Mouse (Mus musculus) T-helper 1 cell (primary cell): ENCODE measurements around the gene Gm49369.

ENCODE experiments used
- in situ Hi-C: fragments of 300-600 bp; cut with MboI, MseI; formaldehyde crosslinking; loops from one replicate; pipeline ENCODE4 v1.15.1; 2025; ENCODE audit warnings: high pct_unique_total_duplicates

The Gm49369 gene

DNA sequence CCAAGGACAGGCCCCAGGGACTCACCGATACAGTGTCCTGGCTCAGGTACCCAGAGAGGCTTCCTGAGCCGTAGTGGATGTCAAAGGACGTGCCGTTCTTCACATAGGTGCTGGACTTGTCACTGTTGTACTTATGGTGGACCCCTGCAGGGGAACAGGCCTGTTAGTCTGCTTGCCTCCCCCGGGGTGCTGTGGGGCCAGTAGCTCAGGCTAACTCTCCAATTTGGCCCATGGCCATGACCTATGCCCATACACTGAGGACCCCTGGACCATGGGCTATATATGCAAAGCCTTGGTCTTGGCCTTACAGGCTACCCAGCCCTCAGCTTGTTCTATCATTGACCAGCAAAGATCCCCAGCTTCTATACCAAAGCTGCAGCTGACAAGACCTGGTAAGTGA is at the start of gene Gm49369:
Gene Gm49369, minus strand, starts transcription at position 101 of the 400 bp plus-strand sequence.
- in situ Hi-C loops, result loop anchor here (10.0 kb wide), 1 partner anchor 908 kb away; the partner anchor contains the start of genes Polr2l and Tspan4

DNA sequence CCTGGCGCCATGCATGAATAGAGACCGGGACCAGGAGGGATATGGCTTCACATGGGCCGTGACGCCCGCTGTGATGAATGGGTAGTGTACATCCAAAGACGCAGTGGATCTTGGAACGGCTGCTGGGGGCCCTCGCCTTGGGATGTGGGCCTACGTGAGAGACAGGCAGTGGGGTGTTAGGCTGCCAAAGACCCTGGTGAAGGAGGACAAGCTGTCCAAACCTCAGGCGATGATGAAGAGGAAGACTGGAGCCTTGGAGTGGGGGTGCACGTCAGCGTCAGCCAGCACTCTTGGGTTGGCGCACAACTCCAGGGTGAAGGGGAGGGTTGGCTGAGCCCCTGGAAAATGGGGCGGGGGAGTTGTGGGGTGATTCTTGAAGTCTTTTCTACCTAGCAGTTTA is 48.6 kb upstream of the Gm49369 start:
- in situ Hi-C loops, result loop anchor here (5.0 kb wide), 1 partner anchor 94 kb away; no protein-coding TSS in a partner anchor

DNA sequence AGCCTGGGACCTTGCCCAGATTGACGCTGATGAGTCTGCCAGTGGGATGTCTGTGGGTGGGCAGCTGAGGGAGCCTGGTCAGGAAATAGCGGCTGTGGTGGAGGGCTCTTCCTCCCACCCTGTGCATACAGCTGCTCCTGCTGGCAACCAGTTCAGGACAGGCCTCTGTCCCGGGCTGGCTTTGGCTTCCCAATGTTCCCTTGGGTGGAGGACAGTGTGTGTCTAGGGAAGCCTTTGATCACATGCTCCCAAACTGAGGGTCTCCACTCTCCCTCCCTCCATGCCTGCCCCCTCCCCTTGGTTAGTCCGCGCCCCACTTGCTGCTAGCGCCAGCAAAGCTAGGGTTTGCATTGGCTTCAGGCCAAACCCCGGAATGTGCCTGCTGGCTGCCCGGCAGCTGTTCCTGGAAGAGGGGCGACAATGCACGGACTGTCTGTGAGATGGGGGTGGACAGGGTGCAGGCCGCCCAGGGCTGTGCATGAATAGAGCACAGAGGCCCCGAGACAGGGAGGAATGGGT is 47.8 kb upstream of the Gm49369 start:
- in situ Hi-C loops, result loop anchor here (5.0 kb wide), 1 partner anchor 93 kb away; no protein-coding TSS in a partner anchor

DNA sequence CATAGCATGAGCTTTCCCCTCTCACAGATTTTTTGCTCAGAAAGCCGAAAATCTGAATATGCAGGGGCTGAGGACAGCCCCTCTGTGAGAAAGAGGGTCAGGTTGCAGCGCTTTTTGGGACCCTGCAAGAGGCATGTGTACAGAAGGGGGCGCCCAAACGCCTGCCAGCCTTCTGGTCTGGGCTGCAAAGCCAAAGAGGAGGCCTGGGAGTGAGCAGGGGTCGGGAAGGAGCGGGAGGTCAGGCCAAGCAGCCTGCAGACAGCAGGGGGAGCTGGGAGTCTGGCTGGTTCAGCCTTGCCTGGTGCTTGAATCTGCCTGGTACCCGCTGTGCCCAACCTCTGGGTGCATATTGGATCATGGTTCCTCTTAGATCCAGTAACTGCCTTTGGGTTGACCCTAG is 45.7 kb upstream of the Gm49369 start:
- in situ Hi-C loops, result no loop called here

DNA sequence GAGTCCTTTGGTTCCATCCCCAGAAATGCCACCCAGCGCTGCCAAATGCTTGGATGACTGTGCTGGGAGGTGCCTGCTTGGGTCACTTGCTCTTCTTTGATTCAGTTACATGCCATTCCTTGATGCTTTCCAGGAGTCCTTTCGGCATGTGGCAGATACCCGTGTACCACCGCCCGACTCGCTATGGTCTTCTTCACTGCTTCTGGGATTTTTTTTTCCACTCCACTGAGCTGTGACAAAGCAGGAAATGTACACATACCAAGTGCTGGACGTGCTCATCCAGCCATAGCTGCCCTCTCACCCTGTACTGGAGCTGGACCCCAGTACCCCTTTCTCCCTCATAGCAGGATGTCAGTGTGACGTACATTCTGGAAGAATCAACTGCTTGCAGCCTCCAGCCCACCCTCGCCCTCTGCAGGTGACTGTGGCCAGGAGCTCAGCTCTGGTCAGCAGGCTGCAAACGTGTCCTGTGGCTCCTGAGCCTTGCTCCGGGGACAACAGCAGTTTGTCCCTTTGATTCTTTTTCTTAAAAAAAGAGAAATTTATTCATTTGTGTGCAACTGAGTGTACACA is 43.3 kb upstream of the Gm49369 start:
- in situ Hi-C loops, result no loop called here

DNA sequence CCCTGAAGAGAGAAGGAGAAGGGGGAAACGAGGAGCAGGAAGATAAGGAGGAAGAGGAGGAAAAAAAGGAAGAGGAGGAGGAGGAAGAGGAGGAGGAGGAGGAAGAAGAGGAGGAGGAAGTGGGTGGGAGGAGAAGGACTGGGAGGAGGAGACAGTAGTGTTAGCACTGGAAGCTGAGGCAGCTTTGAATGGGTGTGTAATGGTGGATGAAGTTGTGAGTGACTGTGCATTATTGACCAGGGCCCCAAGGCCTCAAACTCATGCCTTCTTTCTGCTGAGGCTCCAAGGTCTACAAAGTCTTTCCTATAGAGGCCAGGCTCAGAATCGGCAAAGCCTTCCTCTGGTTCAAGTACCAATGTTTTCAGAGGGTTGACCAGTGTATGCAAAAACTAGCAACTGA is 39.4 kb upstream of the Gm49369 start:
- in situ Hi-C loops, result no loop called here

DNA sequence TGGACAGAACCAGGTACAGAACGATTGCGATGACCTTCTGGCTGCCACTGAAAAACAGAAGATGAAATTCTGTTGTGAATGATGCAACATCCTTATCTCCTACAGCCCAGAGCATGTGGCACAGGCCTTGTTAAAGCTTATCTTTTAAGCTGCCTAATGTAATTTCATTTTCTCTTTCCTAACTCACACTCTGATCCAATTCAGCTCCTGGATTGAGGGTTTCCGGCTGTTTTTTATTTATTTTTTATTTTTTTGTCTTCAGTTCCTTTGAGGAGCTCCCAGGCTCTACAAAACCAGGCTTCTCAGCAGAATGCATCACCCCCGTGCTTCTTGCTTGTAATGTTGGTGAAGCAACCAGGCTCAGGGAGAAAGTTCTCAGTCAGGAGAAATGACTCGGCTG is 37.4 kb upstream of the Gm49369 start:
- in situ Hi-C loops, result no loop called here

DNA sequence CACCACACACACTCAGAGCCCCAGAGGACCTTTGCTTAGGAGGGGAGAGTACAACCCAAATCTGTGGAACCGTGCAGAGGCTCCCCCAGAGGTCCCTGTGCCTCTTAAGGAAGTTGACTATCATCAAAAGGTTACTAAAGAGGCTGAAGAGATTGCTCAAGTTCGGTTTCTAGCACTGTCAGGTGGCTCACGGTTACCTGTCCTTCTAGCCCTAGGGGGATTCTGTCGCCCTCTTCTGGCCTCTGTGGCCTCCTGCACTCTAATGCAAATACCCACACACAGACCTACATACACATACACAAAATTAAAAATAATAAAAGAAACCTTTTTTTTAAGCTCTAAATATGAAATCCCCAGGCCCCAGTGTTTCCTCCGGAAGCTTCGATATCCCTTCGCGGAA is 36.2 kb upstream of the Gm49369 start:
- in situ Hi-C loops, result no loop called here

DNA sequence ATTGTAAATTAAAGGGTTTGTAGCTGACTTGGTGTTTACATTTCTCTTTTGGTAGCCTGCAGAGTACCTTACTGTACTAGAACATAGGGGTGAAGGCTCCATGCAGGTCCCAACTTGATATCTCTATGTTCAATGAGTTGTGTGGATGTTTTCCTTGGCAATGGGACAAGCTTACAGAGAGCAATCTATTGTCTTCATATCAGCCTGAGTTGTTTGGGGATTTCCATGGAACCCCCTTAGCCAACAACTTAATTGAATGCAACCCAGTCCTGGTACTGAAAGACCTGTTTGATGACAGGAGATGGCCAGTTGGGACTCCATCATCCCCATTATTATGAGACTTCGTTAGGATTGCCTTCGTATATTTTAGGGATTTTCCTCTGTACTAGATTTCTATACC is 35.6 kb upstream of the Gm49369 start:
- in situ Hi-C loops, result no loop called here

DNA sequence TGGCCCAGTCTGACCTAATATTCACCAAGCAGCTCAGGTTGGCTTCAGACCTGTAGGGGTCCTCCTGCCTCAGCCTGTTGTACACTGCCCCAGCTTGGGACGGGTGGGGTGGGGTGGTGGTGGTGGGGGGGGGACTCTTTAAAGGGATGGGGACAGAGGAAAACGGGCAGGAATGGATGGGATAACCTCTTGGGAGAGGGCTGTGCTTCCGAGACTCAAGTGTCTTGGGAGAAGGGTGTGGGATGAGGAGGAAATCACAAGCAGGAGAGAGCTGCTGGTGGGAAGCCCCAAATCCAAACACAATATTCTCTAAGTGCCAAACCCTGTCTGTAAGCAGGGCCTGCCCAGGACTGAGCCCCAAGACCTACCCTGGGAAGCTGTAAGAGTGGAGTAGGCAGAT is 33.8 kb upstream of the Gm49369 start:
- in situ Hi-C loops, result no loop called here

DNA sequence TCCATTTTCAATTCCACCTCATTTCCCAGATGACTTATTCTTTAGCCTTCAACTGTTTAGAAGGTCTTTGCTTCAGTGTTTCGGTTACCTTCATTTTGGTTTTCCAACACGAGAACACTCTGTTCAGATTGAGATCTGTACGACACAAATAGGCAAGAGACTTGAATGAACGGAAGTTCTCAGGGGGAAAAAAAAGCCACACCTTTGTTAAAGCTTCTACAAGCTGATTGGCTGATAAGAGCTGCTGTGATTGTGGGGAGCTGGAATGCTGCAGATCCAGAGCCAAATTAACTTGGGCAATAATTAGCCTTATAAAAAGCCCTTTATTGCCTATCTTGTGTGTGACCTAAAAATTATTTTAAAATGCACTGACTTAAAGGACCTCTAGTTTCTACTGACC is 32.8 kb upstream of the Gm49369 start:
- in situ Hi-C loops, result no loop called here

DNA sequence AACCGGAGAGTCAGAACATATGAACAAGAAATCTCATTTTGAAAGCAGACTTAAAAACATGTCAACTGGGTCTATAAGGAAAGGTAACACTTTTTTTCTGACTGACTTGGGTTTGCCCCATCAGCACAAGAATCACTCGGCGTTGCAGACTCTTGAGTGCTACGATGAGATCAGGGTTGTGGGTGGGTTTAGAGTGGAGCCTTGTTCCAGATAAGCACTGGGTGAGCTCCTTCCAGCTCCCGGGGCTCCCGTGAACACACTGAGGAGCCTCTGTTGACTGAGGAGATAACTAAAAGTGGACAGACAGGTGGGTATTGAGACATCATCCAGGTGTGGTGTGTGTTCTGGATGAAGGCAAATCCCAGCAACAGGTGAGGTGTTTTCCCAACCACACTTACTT is 30.8 kb upstream of the Gm49369 start:
- in situ Hi-C loops, result no loop called here

DNA sequence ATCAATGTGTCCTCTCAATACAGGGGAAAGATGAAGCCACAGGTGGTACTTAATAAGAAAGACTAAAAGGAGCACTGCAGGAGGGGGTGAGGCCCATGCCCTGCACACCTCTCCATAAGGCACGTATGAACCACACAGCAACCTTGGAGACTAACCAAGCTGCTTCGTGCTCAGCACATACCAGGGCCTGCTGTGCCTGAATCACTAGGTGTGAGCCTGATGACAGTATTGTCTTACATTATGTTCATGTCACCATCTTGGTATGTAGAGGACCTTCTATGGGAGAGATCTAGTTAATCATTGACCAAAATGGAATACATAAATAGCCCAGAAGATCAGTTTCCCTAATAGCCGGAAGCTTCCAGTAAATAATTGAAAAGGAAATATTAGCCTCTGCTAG is 27.1 kb upstream of the Gm49369 start:
- in situ Hi-C loops, result loop anchor here (10.0 kb wide), 1 partner anchor 475 kb away; no protein-coding TSS in a partner anchor

DNA sequence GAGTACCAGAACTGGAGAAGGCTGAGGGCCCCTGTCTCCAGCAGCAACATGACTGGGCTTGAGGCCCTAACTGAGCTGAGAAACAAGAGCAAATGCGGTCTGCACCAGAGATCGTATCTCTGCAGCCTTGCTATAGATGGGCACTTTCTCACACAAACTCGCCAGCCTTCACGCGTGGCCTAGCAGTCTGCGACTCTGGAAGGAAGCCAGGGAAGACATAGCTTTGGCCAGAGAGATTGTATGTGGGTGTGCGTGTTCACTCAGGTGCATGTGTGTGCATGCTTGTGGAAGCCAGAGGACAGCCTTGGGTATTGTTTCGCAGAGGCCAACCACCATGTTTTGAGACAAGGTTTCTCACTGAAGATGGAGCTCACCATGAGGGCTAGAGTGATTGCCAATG is 26.2 kb upstream of the Gm49369 start:
- in situ Hi-C loops, result loop anchor here (10.0 kb wide), 1 partner anchor 476 kb away; no protein-coding TSS in a partner anchor

DNA sequence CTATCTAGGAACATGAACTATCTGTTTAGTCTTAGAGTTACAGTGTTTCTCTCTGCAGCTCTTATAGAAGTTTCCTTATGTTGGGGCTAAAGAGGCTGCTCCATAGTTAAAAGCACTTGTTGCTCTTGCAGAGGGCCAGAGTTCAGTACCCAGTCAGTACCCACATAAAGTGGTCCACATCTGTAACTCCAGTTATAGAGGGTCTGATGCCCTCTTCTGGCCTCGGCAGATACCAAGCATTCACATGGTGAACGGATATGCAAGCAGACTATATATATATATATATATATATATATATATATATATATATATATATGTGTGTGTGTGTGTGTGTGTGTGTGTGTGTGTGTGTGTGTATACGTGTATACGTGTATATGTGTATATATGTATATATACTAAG is 25.5 kb upstream of the Gm49369 start:
- in situ Hi-C loops, result loop anchor here (10.0 kb wide), 1 partner anchor 477 kb away; no protein-coding TSS in a partner anchor

DNA sequence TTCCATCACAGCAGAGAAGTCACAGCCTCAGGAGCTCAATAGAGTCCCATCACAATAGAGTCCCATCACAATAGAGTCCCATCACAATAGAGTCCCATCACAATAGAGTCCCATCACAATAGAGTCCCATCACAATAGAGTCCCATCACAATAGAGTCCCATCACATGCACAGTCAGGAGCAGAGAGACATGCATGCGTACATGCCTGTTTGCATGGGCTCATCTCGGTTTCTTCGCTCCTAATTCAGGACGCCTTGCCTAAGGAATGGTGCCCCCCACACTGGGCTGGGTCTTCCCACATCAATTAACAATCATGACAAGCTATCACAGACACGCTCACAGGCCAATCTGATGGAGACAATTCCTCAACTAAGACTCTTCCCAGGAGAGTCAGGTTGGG is 22.7 kb upstream of the Gm49369 start:
- in situ Hi-C loops, result loop anchor here (10.0 kb wide), 1 partner anchor 480 kb away; no protein-coding TSS in a partner anchor

DNA sequence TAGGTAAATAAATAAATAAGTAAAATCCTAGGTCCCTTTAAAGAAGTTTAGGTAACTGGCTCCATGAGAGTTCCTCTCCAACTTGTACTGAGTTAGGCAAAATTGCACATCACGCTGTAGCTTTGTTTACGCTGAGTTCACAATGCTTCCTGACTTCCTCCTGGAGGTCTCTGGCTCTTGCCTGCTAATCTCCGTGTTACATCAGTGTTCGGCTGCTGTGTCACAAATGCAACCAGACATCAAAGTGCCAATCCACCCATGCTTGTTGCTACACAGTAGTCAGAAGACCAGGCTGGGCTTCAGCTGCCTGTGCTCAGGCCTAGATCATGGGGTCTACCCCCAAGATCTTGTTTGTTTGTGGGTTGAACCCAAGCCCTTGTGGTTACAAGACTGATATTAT is 21.1 kb upstream of the Gm49369 start:
- in situ Hi-C loops, result loop anchor here (10.0 kb wide), 1 partner anchor 481 kb away; no protein-coding TSS in a partner anchor

DNA sequence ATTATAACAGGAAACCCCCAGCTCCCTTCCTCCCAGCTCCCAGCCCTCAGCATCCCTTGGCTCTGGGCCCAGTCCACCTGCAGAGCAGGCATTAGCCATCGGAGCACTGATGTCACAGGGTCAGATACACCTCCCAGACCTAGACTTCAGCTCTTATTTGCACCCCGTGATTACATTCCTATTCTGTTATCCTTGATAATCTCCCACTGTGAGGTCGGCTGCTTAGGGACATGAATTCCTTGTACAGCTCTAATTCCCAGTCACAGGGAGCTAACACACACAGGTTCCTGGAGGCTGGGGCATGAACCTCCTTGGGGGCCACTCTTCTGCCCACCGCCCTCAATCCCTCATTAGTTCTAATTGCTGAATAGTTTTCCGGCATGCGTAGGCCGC is 18.3 kb upstream of the Gm49369 start:
- in situ Hi-C loops, result loop anchor here (10.0 kb wide), 1 partner anchor 484 kb away; no protein-coding TSS in a partner anchor

DNA sequence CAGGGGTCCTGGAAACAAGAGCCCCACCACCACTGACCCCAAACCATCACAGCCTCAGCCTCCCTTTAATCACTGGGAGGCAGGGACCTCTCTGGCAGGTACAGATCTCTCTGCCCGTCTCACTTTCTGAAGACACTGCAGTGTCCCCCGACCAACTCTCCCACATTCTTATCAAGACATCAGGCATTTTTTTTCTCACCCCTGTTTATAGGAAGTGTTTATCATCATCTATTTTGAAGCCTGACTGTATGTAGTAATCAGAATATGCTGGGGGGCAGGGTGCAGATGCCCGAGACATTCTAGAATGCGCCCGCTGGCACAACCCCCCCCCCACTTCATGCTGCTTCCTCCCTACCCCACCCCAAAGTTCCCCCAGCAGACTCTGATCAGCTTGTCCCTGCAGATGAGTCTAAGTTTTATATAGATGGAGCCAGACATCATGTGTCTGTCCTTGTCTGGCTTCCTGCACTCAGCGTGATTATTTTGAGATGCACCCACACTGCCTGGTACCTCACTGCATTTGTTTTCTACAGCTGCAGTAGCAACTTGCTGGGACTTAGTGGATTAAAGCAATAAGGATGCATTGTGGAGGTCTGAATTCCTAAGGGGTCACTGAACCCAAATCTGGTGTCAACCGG is 17.8 kb upstream of the Gm49369 start:
- in situ Hi-C loops, result loop anchor here (10.0 kb wide), 1 partner anchor 485 kb away; no protein-coding TSS in a partner anchor

DNA sequence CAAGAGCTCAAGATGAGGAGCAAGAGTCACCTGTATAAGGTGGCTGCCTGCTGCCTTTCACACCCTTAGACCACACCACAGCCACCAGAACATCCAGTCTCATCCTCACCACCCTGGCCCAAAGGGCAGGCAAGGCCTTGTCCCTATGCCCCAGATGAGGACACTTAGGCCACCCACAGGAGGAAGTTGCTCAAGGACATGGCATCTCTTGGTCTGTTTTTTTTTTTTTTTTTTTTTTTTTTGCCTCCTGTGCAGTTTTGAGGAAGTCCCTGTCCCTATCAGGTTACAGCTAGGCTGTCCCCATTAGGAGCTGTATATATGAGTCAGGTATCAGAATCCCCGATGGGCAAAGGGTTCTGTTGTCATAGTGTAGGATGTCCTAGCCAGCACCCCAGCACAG is 16.8 kb upstream of the Gm49369 start:
- in situ Hi-C loops, result loop anchor here (5.0 kb wide), 1 partner anchor 48 kb away; no protein-coding TSS in a partner anchor

DNA sequence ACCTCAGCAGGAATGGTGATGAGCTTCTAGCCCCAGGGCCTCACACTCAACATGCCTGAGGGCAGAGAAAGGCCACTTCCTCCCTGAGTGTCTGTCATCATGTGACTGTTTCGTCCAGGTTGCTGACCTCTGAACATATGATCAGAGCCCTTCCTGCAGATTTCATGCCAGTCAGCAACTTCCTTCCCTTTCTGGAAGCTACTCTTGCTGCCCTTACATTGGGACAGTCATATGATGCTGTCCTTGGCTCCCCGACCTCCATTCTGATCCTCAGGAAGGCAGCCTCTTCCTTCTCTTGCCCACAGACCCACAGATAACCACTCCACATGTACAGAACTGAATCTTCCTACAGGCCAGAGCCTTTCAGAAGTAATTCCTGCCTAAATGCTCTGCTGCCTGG is 15.6 kb upstream of the Gm49369 start:
- in situ Hi-C loops, result loop anchor here (5.0 kb wide), 1 partner anchor 49 kb away; no protein-coding TSS in a partner anchor

DNA sequence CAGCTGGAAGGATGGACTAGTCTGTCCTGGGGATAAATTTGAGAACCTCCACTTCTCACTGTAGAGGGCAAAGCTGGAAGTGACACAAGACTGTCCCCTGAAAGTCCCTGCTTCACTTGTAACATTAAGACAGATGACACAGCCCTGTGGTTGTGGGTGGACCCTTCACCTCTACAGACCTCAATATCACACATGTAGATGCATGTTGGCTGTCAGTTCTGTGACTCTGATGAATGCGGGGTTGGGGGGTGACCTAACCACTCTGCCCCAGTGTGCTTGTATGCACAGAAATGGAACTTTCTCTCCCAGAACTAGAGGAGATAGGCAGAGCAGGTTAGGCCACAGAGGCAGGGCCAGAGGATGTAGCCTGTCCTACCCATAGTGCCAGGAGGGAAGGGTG is 14.1 kb upstream of the Gm49369 start:
- in situ Hi-C loops, result loop anchor here (5.0 kb wide), 1 partner anchor 51 kb away; no protein-coding TSS in a partner anchor

DNA sequence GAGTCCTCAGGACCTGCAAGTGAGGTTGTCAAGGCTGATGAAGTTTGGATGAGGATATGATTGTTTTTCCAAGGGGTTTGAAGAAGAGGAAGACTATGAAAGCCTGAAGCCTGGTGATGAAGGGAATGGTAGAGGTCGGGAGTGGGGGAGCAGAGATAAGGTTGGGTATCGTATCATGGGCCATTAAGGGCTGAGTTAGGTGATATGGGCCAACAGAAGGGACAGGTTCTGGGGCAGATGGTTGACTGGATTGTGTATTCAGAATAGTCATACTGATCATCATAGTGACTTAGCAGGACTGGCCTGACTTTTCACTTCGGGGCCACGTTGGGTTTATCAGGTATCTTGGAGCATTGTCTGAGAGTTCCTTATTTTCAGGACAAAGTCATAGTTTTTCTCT is 13.0 kb upstream of the Gm49369 start:
- in situ Hi-C loops, result loop anchor here (5.0 kb wide), 1 partner anchor 52 kb away; no protein-coding TSS in a partner anchor
